Mouse (Mus musculus) bone marrow macrophage, adult 2 months (primary cell): ENCODE measurements around the gene Bean1.
"Not testable (repeated sequence)": the region's sequence is repeated elsewhere in the genome, so short reads cannot be mapped to it uniquely, and the experiment has no call there.

Source experiments
- CTCF ChIP-seq: IDR thresholded peaks from 2 replicates; pipeline ENCODE4 v1.5.1; 2012; ENCODE audit warnings: low read depth, mild to moderate bottlenecking, low read length, moderate library complexity
- POLR2A ChIP-seq: IDR thresholded peaks from 2 replicates; pipeline ENCODE4 v1.6.1; 2012; ENCODE audit warnings: mild to moderate bottlenecking, low read depth, low read length, borderline replicate concordance

GRCm38 (mm10) chr8:104261802-104262201 lies 91.6 kb downstream of the Bean1 start:
- not testable (repeated sequence) for TF ChIP-seq CTCF, POLR2A
